Mouse (Mus musculus): ENCODE data around the gene Cd27.

Cd27 gene

DNA sequence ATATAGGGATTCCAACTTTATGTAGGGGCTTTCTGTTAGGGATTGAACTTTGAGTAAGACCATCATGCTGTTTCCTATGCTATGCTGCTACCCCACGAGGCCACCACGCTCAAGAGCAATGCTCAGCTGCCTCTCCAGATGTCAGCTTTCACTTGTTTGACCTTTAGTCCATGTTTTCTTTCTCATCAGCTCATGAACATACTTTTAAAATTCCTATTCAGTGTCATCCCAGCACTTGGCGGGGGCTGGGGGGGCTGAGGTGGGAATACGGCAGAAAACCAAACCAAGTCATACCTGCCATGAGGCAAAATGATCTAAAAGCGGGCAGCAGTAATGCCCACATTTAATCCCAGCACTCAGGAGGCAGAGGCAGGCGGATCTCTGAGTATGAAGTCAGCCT lies 23.7 kb downstream of the Cd27 start:
- DNase-seq (ENCODE audit: extremely low spot score) = no peak

DNA sequence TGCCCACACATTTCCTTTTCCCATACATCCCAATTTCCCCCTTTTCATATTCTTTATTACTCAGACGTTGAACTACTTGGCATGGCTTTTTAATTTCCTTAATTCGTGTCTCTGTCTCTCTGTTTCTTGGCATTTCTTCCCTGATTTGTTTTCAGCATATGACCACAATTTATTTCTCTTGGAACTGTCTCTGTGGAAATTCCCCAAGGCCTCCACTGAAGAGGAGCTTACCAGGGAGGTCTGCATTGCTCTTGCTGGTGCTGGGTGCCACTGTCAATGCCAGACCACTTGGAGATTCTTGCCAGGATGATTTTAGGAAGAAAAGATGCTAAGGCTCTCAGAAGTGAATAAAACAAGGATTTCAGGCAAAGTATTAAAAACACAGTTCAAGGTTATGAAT lies 24.2 kb downstream of the Cd27 start:
- DNase-seq (ENCODE audit: extremely low spot score) = no peak

DNA sequence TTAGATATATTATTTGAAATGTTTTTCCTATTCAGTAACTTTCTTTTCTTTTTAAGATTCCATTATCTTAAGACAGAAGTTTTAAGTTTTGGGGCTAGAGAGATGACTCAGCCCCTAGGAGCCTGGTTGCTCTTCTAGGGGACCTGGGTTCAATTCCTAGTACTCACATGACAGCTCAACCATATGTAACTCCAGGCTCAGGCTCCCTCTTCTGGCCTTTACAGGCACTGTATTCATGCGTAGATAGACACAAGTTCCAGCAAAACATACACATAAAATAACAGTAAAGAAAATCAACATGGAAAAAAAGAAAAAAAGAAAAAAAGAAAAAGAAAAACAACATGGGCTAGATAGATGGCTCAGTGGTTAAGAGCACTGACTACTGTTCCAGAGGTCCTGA lies 26.4 kb downstream of the Cd27 start:
- no peak for DNase-seq (ENCODE audit: extremely low spot score)

DNA sequence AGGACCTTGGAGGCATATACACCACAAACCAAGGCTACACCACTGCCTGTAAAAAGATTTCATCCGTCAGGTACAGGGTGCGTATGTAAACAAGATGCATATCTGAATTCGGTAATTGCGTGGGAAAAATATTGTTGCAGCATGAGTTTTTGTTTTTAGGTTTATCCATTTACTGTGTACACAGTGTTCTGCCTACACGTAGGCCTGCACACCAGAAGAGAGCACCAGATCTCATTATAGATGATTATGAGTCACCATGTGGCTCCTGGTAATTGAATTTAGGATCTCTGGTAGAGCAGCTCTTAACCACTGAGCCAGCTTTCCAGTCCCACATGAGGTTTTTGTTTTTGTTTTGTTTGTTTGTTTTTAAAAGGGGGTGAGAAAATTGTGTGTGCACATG lies 39.6 kb downstream of the Cd27 start:
- DNase-seq (ENCODE audit: extremely low spot score) = no peak

DNA sequence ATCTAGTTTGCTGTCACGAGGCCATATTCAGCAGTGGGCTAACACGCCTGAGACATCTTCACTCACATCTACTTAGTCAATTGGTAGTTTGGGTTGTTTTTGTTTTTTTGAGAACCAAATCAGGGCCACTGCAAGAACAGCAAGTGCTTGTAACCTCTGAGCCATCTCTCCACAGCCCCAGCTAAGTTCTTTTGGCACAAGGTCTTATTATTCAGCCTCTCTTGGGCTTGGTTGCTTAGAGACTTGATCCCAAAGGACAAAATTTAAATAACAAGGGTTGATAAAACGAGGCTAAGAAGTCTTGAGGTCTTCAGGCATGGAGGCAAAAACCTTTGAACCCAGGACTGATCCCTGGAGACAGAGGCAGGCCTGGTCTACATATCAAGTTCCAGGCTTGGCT lies 40.5 kb downstream of the Cd27 start:
- DNase-seq (ENCODE audit: extremely low spot score) = no peak

DNA sequence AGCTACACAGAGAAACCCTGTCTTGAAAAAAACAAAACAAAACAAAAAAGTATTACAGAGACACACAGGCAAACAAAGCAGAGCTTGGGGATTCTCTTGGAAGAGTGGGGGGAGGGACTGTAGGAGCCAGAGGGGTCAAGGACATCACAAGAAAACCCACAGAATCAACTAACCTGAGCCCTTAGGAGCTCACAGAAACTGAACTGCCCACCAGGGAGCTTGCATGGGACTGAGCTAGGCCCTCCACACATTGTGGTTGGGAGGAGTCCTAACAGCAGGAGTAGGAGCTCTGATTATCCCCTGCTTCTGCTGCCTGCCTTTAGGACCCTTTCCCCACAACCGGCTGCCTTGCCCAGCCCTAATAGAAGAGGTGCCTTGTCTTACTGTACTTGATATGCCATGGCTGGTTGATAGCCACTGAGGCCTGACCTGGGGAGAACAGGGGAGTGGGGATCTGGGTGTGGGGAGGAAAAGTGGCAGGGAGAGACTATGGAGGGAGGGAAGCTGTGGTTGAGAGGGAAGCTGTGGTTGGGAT lies 41.2 kb downstream of the Cd27 start:
- DNase-seq (ENCODE audit: extremely low spot score) = no peak

DNA sequence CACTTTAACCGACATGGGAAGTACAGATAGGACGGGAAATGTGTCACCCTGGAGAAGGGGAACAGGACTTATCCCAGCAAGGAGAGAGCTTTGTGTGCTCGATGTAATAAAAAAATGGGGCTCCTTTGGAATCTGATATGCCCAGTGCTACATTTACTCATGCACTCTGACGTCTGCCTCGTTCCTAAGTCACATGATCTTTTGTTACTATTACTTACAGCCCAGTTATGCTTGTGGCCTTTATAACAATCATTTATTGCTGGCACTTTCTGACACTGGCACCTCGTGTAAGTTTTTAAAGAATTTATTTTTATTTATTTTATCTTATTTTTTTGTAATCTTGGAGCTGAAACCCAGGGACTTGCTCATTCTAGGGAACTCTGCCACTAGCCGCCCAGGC lies 43.4 kb downstream of the Cd27 start:
- no peak for DNase-seq (ENCODE audit: extremely low spot score)

DNA sequence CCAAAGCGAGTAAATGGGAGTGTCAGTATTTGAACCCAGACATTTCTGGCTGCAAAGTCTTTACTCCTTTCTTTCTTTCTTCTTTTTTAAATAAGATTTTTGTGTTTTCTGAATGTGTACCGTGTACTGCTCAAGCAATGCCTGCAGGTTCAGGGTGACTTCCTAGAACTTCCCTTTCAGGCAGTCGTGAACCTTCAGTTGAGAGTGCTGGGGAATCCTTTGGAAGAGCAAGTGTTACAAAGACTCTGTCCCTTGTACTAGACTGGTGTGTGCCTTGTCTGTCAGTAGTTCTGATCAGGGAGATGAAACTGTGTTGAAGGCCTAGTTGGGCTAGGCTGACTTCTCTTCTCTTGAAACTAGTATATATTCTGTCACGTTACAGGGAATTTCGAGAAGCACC lies 44.0 kb downstream of the Cd27 start:
- no peak for DNase-seq (ENCODE audit: extremely low spot score)

DNA sequence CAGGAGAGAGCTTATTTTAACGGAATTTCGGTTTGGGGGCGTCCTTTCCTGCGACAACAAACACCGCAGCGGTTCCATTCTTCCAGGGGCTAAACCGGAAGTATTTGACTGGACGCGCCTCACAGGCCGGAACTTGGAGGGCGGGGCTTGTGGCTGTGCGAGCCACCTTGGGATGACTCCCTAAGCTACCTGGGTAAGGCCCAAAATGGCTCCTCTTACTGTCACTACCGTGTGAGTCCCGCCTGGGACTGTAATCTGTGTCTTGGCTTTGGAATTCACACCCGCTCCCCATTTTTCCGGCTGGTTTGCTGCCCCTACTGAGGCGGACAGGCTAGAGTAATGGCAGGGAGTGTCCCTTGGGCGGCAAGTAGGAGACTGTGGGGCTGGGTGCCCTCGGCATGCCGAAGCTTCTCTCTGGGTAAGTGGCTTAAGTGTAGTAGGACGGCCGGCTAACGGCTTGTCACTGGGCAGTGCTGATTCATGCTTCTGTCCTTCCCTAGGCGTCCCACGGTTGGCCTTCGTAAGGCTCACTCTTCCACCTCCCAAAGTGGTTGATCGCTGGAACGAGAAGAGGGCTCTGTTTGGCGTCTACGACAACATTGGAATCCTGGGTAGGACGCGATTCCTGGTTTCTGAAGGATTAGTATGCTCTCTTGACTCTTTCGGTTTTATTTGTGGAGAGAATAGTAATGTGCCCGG lies 44.6 kb downstream of the Cd27 start:
- DNase-seq (ENCODE audit: extremely low spot score) = peak; percentile 93

DNA sequence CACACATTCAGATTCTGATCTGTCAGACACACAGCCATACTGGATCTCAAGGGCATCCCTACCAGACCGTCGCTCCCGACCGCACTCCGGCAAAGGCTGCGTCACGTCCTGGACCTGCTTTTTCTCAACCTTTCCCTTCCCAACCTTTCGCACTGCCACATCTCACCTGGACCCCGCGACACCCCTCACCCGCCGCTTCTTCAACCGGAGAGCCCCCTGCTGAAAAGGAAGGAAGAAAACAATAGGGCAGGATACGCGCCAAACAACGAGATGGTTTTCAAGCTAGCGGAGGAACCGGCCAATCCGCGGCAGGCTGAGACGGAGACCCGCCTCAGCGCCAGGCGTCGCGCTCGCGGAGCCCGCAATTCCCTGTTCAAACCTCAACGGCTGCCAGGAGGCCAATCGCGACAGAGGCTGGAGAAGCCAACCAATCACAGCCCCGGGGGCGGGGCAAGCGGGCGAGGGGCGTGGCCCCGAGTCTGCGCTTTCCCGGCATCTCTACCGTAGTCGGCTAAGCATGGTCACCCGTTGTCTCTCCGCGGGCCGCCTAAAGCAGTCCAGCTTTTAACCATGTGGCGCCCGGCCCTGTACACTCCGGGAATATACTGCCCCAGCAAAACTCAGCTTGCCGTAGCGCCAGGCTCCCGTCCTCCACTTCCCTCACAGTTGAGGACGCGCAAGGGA lies 45.3 kb downstream of the Cd27 start, which contains the start of the genes Ncapd2 and Mrpl51:
TSS of gene Ncapd2 (minus strand) at position 370 of the 684 bp plus-strand sequence.
TSS of gene Mrpl51 (plus strand) at position 470 of the 684 bp plus-strand sequence.
- peak; percentile 99 for DNase-seq (ENCODE audit: extremely low spot score)

DNA sequence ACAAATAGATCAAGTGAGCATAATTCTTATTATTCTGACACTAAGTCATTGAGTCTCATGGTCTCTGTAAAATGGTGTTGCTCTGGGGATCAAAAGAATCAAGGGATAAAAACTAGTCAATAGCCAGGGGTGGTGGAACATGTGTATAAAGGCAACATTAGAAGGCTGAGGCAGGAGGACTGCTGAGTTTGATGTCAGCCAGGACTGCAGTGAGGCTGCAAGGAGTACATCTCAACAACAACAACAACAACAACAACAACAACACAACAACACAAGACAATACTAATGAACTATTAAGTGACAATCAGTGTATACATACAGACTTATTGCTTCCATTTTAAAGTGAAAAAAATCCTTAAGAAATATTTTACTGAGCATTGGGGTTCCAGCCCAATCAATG lies 46.0 kb downstream of the Cd27 start:
- peak; percentile 20 for DNase-seq (ENCODE audit: extremely low spot score)

DNA sequence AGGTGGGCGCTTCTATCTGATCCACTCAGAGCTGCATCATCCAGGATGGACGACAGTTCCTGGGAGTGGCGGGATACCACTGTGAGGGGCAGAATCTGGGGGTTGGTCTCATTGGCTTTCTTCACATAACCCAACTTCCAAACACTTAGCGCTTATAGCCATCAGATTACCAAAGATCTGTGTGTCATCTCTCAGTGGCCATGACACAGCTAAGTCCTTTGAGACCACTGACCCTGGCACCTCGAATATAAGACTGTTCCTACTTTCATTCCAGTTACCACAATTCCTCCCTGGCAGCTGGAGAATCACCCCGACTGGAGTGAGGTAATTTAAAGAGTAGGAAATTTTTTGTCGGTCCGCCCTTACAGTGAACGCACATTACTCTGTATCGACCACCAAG lies 50.6 kb downstream of the Cd27 start:
- no peak for DNase-seq (ENCODE audit: extremely low spot score)
